Mouse (Mus musculus): Measurements from ENCODE around the gene Stk40. TPM values are rescaled to one million over a fixed set of nuclear protein-coding genes. Genes with fewer than 3 reads are reported as not detected.
"Not testable (repeated sequence)": the region's sequence is repeated elsewhere in the genome, so short reads cannot be mapped to it uniquely, and the experiment has no call there.

The Stk40 gene
- total and polyA plus RNA-seq, 2 experiments from 2014 or later: 19.7 to 23.3 TPM

GRCm38 (mm10) chr4:126085996-126086576 is 17.7 kb upstream of the Stk40 start:
- no peaks in the 10 kb centered on the region for H3K27me3 ChIP-seq (ENCODE audit: insufficient read depth, low read length)
- ATAC-seq (peak; percentile 86), DNase-seq (ENCODE audit: low spot score) (peak; percentile 91)
- TF ChIP-seq CTCF (IDR thresholded peaks at IDR 0.05; ENCODE audit: low read depth): peak; percentile 96
- H3K36me3 ChIP-seq (ENCODE audit: insufficient read depth, low read length): peaks cover 17% of the 10 kb centered on the region; the same call in 1 of the 2 replicates
- H3K4me2 ChIP-seq (ENCODE audit: low read depth, low read length): no peak overlapping the region
- H3K9me3 ChIP-seq (ENCODE audit: low read length): no peaks in the 10 kb centered on the region
- 27% methylated on average over 7 of the region's 7 CpGs for WGBS
- H3K27ac ChIP-seq: peak overlapping the region; percentile 32; the same call in 1 of the 2 replicates
- no peaks in the 10 kb centered on the region for H3K4me1 ChIP-seq (ENCODE audit: insufficient read depth, low read length)
- H3K4me3 ChIP-seq (ENCODE audit: low read length): no peak overlapping the region
- H3K9ac ChIP-seq (replicated peaks; ENCODE audit: low read length): no peak overlapping the region

GRCm38 (mm10) chr4:126090101-126090847 is 13.5 kb upstream of the Stk40 start:
- Histone ChIP-seq H3K36me3 (ENCODE audit: insufficient read depth, low read length) (peaks cover 12% of the 10 kb centered on the region; the same call in 1 of the 2 replicates), H3K9me3 (ENCODE audit: low read length) (no peaks in the 10 kb centered on the region), H3K4me3 (ENCODE audit: low read length) (no peak overlapping the region), H3K4me2 (ENCODE audit: low read depth, low read length) (no peak overlapping the region), H3K4me1 (ENCODE audit: insufficient read depth, low read length) (no peaks in the 10 kb centered on the region), H3K9ac (replicated peaks; ENCODE audit: low read length) (no peak overlapping the region), H3K27me3 (ENCODE audit: insufficient read depth, low read length) (no peaks in the 10 kb centered on the region), H3K27ac (no peak overlapping the region)
- ATAC-seq (no peak), DNase-seq (ENCODE audit: low spot score) (no peak)
- no peak for TF ChIP-seq CTCF (IDR thresholded peaks at IDR 0.05; ENCODE audit: low read depth)
- 76% methylated on average over 7 of the region's 7 CpGs for WGBS

- Histone ChIP-seq H3K36me3 (ENCODE audit: insufficient read depth, low read length) (peaks cover 12% of the 10 kb centered on the region; the same call in 1 of the 2 replicates), H3K4me3 (ENCODE audit: low read length) (no peak overlapping the region), H3K4me1 (ENCODE audit: insufficient read depth, low read length) (no peaks in the 10 kb centered on the region), H3K4me2 (ENCODE audit: low read depth, low read length) (no peak overlapping the region), H3K9ac (replicated peaks; ENCODE audit: low read length) (no peak overlapping the region), H3K9me3 (ENCODE audit: low read length) (no peaks in the 10 kb centered on the region), H3K27me3 (ENCODE audit: insufficient read depth, low read length) (no peaks in the 10 kb centered on the region), H3K27ac (no peak overlapping the region)
- TF ChIP-seq CTCF (IDR thresholded peaks at IDR 0.05; ENCODE audit: low read depth): no peak
- ATAC-seq (no peak), DNase-seq (ENCODE audit: low spot score) (no peak)
- WGBS: 85% methylated on average over 4 of the region's 4 CpGs
Measured at GRCm38 (mm10) chr4:126090848-126091124, 13.0 kb upstream of the Stk40 start.

GRCm38 (mm10) chr4:126091873-126092272 is 11.9 kb upstream of the Stk40 start:
- H3K4me3 ChIP-seq (ENCODE audit: low read length): no peak overlapping the region

GRCm38 (mm10) chr4:126095622-126096430 is 7.9 kb upstream of the Stk40 start:
- not testable (repeated sequence) for H3K4me1 ChIP-seq (ENCODE audit: insufficient read depth, low read length); ATAC-seq; H3K27ac ChIP-seq; DNase-seq (ENCODE audit: low spot score); H3K9ac ChIP-seq (replicated peaks; ENCODE audit: low read length); H3K36me3 ChIP-seq (ENCODE audit: insufficient read depth, low read length); H3K27me3 ChIP-seq (ENCODE audit: insufficient read depth, low read length); H3K9me3 ChIP-seq (ENCODE audit: low read length)
- peak overlapping the region; percentile 51; the same call in 1 of the 2 replicates for H3K4me3 ChIP-seq (ENCODE audit: low read length)
- WGBS: 56% methylated on average over 14 of the region's 14 CpGs
- H3K4me2 ChIP-seq (ENCODE audit: low read depth, low read length): peak overlapping the region; percentile 68

More at GRCm38 (mm10) chr4:126091873-126092272, 11.9 kb upstream of the Stk40 start:
- 87% methylated on average over 8 of the region's 8 CpGs for WGBS
- DNase-seq (ENCODE audit: low spot score): no peak
- no peaks in the 10 kb centered on the region for H3K27me3 ChIP-seq (ENCODE audit: insufficient read depth, low read length)
- ATAC-seq: no peak
- TF ChIP-seq CTCF (IDR thresholded peaks at IDR 0.05; ENCODE audit: low read depth): no peak
- H3K36me3 ChIP-seq (ENCODE audit: insufficient read depth, low read length): peaks cover 12% of the 10 kb centered on the region; the same call in 1 of the 2 replicates
- H3K9me3 ChIP-seq (ENCODE audit: low read length): no peaks in the 10 kb centered on the region
- no peak overlapping the region for H3K9ac ChIP-seq (replicated peaks; ENCODE audit: low read length)
- H3K27ac ChIP-seq: no peak overlapping the region
- H3K4me1 ChIP-seq (ENCODE audit: insufficient read depth, low read length): no peaks in the 10 kb centered on the region
- no peak overlapping the region for H3K4me2 ChIP-seq (ENCODE audit: low read depth, low read length)

- no peaks in the 10 kb centered on the region; the same call in 1 of the 2 replicates for H3K36me3 ChIP-seq (ENCODE audit: insufficient read depth, low read length)
- DNase-seq (ENCODE audit: low spot score): peak; percentile 97
- H3K27me3 ChIP-seq (ENCODE audit: insufficient read depth, low read length): no peaks in the 10 kb centered on the region
- peak within 1 kb of the TSS; percentile 51 for H3K4me3 ChIP-seq (ENCODE audit: low read length)
- H3K27ac ChIP-seq: peak within 1 kb of the TSS; percentile 82
- H3K4me1 ChIP-seq (ENCODE audit: insufficient read depth, low read length): no peaks in the 10 kb centered on the region
- H3K4me2 ChIP-seq (ENCODE audit: low read depth, low read length): peak within 1 kb of the TSS; percentile 68
- 3% methylated on average over 36 of the region's 37 CpGs for WGBS
- peak; percentile 97 for ATAC-seq
- H3K9ac ChIP-seq (replicated peaks; ENCODE audit: low read length): peak within 1 kb of the TSS; percentile 62
- H3K9me3 ChIP-seq (ENCODE audit: low read length): no peaks in the 10 kb centered on the region
- no peak for TF ChIP-seq CTCF (IDR thresholded peaks at IDR 0.05; ENCODE audit: low read depth)
Measured at GRCm38 (mm10) chr4:126096464-126097111, 7.2 kb upstream of the Stk40 start, which contains the start of gene Lsm10. TSS of gene Lsm10 (plus strand) at chr4:126096623.

All from hindbrain, postnatal 0 days (tissue).